Mouse (Mus musculus): ENCODE measurements around the gene Smug1.

GRCm38 (mm10) chr15:103182166-103182790 is 15.4 kb upstream of the Smug1 start:
- TF ChIP-seq EP300 (IDR thresholded peaks at IDR 0.05; ENCODE audit: low read depth) (no peak), CTCF (IDR thresholded peaks at IDR 0.05; ENCODE audit: low read depth) (peak; percentile 100)
